Mouse (Mus musculus) embryonic facial prominence, embryonic 10.5 days (tissue): ENCODE data around the gene Samd8. TPM values are rescaled to one million over a fixed set of nuclear protein-coding genes. Genes with fewer than 3 reads are reported as not detected.

ENCODE experiments used
- DNase-seq: peaks from one replicate; pipeline ENCODE4 v3.0.0-alpha.2; 2017; ENCODE audit warnings: low spot score
- H3K27ac ChIP-seq: fragments of 300-500 bp; sonication (generic); replicated peaks from 2 replicates; pipeline ENCODE4 v1.5.1; 2016; ENCODE audit warnings: mild to moderate bottlenecking
- H3K27me3 ChIP-seq: fragments of 300-500 bp; sonication (generic); replicated peaks from 2 replicates; pipeline ENCODE4 v1.6.1; 2016; ENCODE audit warnings: low read depth, mild to moderate bottlenecking; ENCODE audit not compliant: poor library complexity, severe bottlenecking
- H3K36me3 ChIP-seq: fragments of 300-500 bp; sonication (generic); replicated peaks from 2 replicates; pipeline ENCODE4 v1.6.1; 2016; ENCODE audit warnings: mild to moderate bottlenecking, moderate library complexity
- H3K4me1 ChIP-seq: fragments of 300-500 bp; sonication (generic); 2 replicates; pipeline ENCODE4 v1.6.1; 2016
- H3K4me3 ChIP-seq: fragments of 300-500 bp; sonication (generic); 2 replicates; pipeline ENCODE4 v1.5.1; 2016; ENCODE audit warnings: mild to moderate bottlenecking, moderate library complexity
- H3K9me3 ChIP-seq: fragments of 300-500 bp; sonication (generic); 2 replicates; pipeline ENCODE4 v1.6.1; 2016; ENCODE audit warnings: mild to moderate bottlenecking
- WGBS: fragments of 180-500 bp; shearing (Covaris S2); methylation state at CpG from one replicate; pipeline ENCODE4 v1.1.7; 2016; 5-methylcytosine and 5-hydroxymethylcytosine counted together
- polyA plus RNA-seq: library from polyadenylated mRNA; unstranded; fragments of >200 nt; fragmentation: Nextera tagmentation; extraction: Ambion mirVana; gene quantifications from 2 replicates; pipeline ENCODE4 v1.2.1, GENCODE M21; 2016

Gene Samd8
- polyA plus RNA-seq, 1 experiment from 2014 or later: 10.4 TPM

DNA sequence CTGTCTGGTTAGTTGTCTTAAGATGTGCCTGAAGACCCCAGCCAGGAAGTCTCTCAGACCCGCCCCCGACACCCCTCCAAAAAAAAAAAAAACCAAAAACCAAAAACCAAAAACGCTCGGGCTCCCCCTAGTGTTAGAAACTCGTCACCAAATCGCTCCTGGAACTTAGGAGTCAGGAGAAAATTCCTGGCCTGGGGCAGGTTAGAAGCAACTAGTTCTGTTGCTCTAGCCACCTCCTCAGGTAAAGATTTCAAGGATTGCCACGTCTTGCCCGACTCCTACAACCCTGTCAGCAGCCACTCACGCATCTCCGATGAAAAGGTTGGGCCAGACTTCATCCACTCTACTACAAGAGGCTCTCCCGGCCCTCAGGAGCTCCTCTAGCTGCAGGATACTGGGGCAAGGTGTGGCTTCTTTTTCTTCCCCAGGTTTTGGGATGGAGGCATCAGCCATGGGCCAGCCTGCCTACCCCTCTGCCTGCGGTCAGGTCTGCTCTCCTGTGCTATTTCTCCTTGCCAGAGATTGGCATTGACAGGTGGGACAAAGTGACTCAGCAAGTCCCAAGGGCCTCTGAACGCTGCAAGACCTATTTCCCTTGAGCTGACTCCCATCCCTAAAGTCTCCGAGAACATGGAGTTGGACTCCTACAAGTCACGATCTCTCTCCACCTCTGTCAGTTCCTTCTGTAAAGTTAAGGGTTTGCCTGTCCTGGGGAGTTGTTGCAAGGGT lies 2.0 kb upstream of the Samd8 start:
- Histone ChIP-seq H3K4me1 (peaks cover 31% of the 10 kb centered on the region), H3K27ac (no peak overlapping the region), H3K4me3 (no peak overlapping the region), H3K9me3 (no peaks in the 10 kb centered on the region), H3K27me3 (0 out of 2 replicates have a peak, but pooled peaks cover 3% of the 10 kb centered on the region), H3K36me3 (no peaks in the 10 kb centered on the region)
- 43% methylated on average over 15 of the region's 15 CpGs for WGBS
- DNase-seq: peak; percentile 45

DNA sequence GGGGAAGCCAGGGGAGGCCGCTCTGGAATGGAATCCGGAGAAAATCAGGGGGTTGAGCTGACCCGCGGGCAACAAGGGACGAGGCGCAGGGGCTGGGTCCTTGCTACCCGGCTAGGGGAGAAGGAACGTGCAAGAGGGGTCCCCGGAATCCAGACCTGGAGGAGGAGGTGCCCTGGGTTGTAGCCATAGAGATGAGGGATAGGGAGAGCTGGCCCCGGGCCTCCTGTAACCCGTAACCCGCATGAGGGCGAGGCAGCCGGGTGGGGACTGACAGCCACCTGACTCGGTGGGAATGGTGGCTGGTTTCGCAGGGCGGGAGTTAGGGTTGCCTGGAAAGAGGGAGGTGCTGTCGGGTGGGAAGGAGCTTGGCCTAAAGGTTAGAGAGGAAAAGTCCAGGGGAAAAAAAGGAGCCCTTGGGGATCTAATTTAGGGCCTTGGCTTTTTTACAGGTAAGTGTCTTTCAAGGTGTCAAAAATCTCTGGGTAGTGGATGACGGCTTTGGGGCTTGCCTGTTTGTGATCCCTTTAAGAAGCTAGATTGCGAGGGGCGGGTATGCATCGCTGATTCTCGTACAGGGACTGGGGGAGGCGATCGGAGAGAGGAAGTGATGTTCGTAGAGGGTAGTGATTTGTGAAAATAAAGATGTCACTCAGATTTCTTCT lies 681 bp downstream of the Samd8 start, which contains the start of gene Dusp13:
Dusp13 (minus strand) TSS at position 301 of the 662 bp plus-strand sequence.
- WGBS: under 1% methylated on average over 26 of the region's 26 CpGs
- no peaks in the 10 kb centered on the region for H3K9me3 ChIP-seq
- H3K4me3 ChIP-seq: peak within 1 kb of the TSS; percentile 74
- no peaks in the 10 kb centered on the region for H3K27me3 ChIP-seq
- peak within 1 kb of the TSS; percentile 81 for H3K27ac ChIP-seq
- H3K4me1 ChIP-seq: peaks cover 23% of the 10 kb centered on the region; the same call in 1 of the 2 replicates
- peak; percentile 73 for DNase-seq
- no peaks in the 10 kb centered on the region for H3K36me3 ChIP-seq

- Histone ChIP-seq H3K27me3 (no peaks in the 10 kb centered on the region), H3K4me1 (peaks cover 23% of the 10 kb centered on the region; the same call in 1 of the 2 replicates), H3K4me3 (no peak overlapping the region), H3K27ac (no peak overlapping the region), H3K9me3 (no peaks in the 10 kb centered on the region), H3K36me3 (no peaks in the 10 kb centered on the region)
- 94% methylated on average over 3 of the region's 3 CpGs for WGBS
- no peak for DNase-seq
These were observed 2.1 kb downstream of the Samd8 start for GRCm38 (mm10) chr14:21752411-21752810.

- Histone ChIP-seq H3K4me1 (peaks cover 20% of the 10 kb centered on the region; the same call in 1 of the 2 replicates), H3K9me3 (no peaks in the 10 kb centered on the region), H3K27me3 (no peaks in the 10 kb centered on the region), H3K4me3 (no peak overlapping the region), H3K36me3 (no peaks in the 10 kb centered on the region), H3K27ac (no peak overlapping the region)
- no peak for DNase-seq
- 85% methylated on average over 4 of the region's 4 CpGs for whole genome bisulfite sequencing
These were observed 3.0 kb downstream of the Samd8 start for GRCm38 (mm10) chr14:21753367-21753766.

GRCm38 (mm10) chr14:21761560-21761959 lies 11.2 kb downstream of the Samd8 start:
- no peaks in the 10 kb centered on the region for H3K9me3 ChIP-seq
- H3K27me3 ChIP-seq: no peaks in the 10 kb centered on the region
- H3K4me1 ChIP-seq: peaks cover 6% of the 10 kb centered on the region; the same call in 1 of the 2 replicates
- 89% methylated on average over 9 of the region's 9 CpGs for WGBS
- no peaks in the 10 kb centered on the region for H3K36me3 ChIP-seq
- no peak for DNase-seq
- no peak overlapping the region for H3K4me3 ChIP-seq
- no peak overlapping the region for H3K27ac ChIP-seq

GRCm38 (mm10) chr14:21763736-21764135 lies 13.4 kb downstream of the Samd8 start:
- Histone ChIP-seq H3K27ac (no peak overlapping the region), H3K4me3 (no peak overlapping the region), H3K9me3 (no peaks in the 10 kb centered on the region), H3K27me3 (no peaks in the 10 kb centered on the region), H3K4me1 (peaks cover 18% of the 10 kb centered on the region), H3K36me3 (no peaks in the 10 kb centered on the region)
- WGBS: 95% methylated on average over 3 of the region's 3 CpGs
- DNase-seq: no peak

DNA sequence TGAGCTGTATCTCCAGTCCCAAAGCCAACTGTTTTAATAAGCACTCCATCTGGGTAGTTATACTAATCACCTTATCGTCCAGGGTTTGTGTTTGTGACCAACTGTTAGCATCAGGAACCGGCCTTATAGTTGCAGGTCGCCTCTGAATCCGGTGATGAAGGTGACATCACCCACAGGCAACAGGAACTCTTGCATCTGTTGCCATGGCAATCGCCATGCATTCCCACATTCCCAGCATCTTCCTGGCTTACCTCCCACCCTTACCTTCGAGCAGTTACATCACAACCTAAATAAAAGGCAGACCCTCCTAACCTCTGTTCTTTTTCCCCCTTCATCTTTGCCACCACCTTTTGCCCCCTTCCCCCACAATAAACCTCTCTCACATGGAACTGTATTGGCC lies 14.3 kb downstream of the Samd8 start:
- Histone ChIP-seq H3K4me3 (no peak overlapping the region), H3K27ac (no peak overlapping the region), H3K9me3 (no peaks in the 10 kb centered on the region), H3K36me3 (no peaks in the 10 kb centered on the region), H3K4me1 (peaks cover 25% of the 10 kb centered on the region), H3K27me3 (no peaks in the 10 kb centered on the region)
- DNase-seq: no peak
- WGBS: 87% methylated on average over 6 of the region's 6 CpGs

GRCm38 (mm10) chr14:21765754-21766397 lies 15.5 kb downstream of the Samd8 start:
- Histone ChIP-seq H3K4me1 (peaks cover 25% of the 10 kb centered on the region), H3K27ac (no peak overlapping the region), H3K36me3 (0 out of 2 replicates have a peak, but pooled peaks cover 3% of the 10 kb centered on the region), H3K27me3 (no peaks in the 10 kb centered on the region), H3K4me3 (no peak overlapping the region), H3K9me3 (no peaks in the 10 kb centered on the region)
- WGBS: 83% methylated on average over 7 of the region's 7 CpGs
- no peak for DNase-seq

DNA sequence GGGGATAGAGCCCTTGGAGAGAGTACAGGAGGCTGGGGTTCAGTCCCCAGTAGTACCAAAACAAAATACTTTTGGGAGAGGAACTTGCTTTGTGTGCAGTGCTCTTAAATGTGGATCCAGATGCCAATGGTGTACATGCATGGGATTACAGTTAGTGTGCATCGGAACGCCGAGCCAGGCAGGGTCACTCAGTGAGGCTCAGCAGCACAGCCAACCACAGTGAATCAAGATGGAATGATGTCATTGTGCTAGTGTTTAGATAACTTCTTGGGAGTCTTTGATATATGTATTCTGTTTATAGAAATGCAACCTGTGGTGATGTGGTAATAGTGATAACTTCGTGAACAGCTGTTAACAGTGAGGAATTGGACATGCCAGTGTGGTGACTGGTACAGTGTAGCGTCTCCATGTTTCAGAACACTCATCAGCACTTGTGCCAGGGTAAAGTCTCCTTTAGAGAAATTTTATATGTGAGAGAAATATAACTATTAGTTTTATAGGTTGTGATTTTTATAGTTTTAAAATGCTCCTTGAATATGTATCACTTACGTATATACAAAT lies 16.1 kb downstream of the Samd8 start:
- no peak for DNase-seq
- Histone ChIP-seq H3K4me3 (no peak overlapping the region), H3K27me3 (no peaks in the 10 kb centered on the region), H3K36me3 (0 out of 2 replicates have a peak, but pooled peaks cover 3% of the 10 kb centered on the region), H3K27ac (no peak overlapping the region), H3K4me1 (peaks cover 28% of the 10 kb centered on the region), H3K9me3 (no peaks in the 10 kb centered on the region)
- 96% methylated on average over 6 of the region's 6 CpGs for WGBS

DNA sequence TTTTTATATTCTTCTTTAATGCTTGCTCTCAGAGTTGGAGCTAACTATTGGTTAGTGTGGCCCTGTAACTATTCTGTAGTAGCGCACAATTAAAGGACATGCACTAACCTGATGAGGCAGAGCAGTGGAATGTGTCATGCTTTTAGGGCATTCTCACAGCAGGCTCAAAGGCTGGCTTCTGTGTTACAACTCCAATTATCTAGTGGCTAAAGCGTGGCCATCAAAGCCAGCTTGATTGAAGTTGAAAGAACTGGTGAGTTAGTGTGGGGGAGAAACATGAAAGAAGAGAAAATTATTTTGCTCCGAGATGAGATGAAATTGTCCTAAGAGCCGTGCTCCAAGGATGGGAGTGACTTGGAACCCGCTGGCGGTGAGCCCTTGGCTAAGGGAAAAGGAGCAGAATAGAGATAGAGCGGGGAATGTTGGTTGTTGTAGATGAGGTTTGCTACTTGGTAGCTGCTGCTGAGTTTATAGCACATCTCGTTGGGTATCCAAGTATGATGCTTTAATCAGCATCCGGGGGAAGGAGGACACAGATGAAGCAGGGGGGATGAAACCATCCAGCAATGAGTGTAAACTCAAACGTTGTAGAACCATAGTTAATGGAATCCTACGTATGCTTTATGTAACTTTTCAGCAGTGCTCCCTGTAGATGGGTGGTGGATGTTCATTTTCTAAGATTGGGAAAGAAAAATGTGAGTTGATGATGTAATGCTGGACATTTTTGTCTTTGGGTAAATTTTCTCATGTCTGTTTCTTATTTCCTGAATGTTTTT lies 22.4 kb downstream of the Samd8 start:
- Histone ChIP-seq H3K36me3 (peaks cover 23% of the 10 kb centered on the region), H3K4me1 (peaks cover 27% of the 10 kb centered on the region), H3K4me3 (no peak overlapping the region), H3K27ac (no peak overlapping the region), H3K9me3 (no peaks in the 10 kb centered on the region), H3K27me3 (no peaks in the 10 kb centered on the region)
- no peak for DNase-seq
- WGBS: 82% methylated on average over 11 of the region's 11 CpGs

DNA sequence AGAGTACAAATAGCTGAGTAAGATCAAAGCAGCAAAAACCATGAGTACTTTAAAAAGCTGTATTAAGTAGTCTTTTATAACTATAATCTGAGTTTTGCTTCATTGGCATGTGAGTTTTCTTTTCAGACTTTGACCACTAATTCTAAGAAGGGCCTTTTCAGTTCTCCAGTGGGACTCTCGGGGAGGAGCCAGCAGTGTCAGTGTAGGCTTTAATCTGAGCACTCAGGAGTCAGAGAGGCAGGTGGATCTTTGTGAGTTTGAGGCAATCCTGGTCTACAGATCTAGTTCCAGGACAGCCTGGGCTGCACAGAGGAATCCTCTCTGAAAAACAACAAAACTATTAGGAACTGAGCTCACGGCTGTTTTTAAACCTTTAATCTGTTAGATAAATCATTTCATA lies 23.6 kb downstream of the Samd8 start:
- H3K4me1 ChIP-seq: peaks cover 16% of the 10 kb centered on the region
- H3K9me3 ChIP-seq: 0 out of 2 replicates have a peak, but pooled peaks cover 3% of the 10 kb centered on the region
- 77% methylated on average over 2 of the region's 2 CpGs for WGBS
- H3K4me3 ChIP-seq: no peak overlapping the region
- DNase-seq: no peak
- H3K27ac ChIP-seq: no peak overlapping the region
- peaks cover 36% of the 10 kb centered on the region for H3K36me3 ChIP-seq
- H3K27me3 ChIP-seq: no peaks in the 10 kb centered on the region

- 0 out of 2 replicates have a peak, but pooled peaks cover 4% of the 10 kb centered on the region for H3K9me3 ChIP-seq
These were observed 25.9 kb downstream of the Samd8 start for GRCm38 (mm10) chr14:21776201-21776600.

More at GRCm38 (mm10) chr14:21776201-21776600, 25.9 kb downstream of the Samd8 start:
- no peak overlapping the region for H3K4me3 ChIP-seq
- DNase-seq: no peak
- peaks cover 10% of the 10 kb centered on the region for H3K4me1 ChIP-seq
- no peaks in the 10 kb centered on the region for H3K27me3 ChIP-seq
- H3K27ac ChIP-seq: no peak overlapping the region
- peaks cover 55% of the 10 kb centered on the region for H3K36me3 ChIP-seq
- WGBS: 88% methylated on average over 4 of the region's 4 CpGs
